Mouse (Mus musculus) midbrain, embryonic 14.5 days (tissue): ENCODE measurements around the gene Top2a. TPM values are rescaled to one million over a fixed set of nuclear protein-coding genes. Genes with fewer than 3 reads are reported as not detected.

Experiments
- ATAC-seq: fragments of 200-750 bp; cut with Nextera tagmentation; 2 replicates; pipeline ENCODE4 v1.8.0; 2017; ENCODE audit warnings: moderate number of reproducible peaks, moderate library complexity; ENCODE audit not compliant: low FRiP score, low TSS enrichment
- DNase-seq: peaks from one replicate; pipeline ENCODE4 v3.0.0-alpha.2; 2015
- H3K27ac ChIP-seq: fragments of 300-500 bp; sonication (generic); replicated peaks from 2 replicates; pipeline ENCODE4 v1.5.1; 2014; ENCODE audit warnings: mild to moderate bottlenecking, low read depth, low read length, moderate library complexity
- H3K27me3 ChIP-seq: fragments of 300-500 bp; sonication (generic); 2 replicates; pipeline ENCODE4 v1.6.1; 2014; ENCODE audit warnings: low read length, control low read depth, mixed read lengths; ENCODE audit not compliant: control insufficient read depth, insufficient read depth
- H3K36me3 ChIP-seq: fragments of 300-500 bp; sonication (generic); 2 replicates; pipeline ENCODE4 v1.6.1; 2014; ENCODE audit warnings: low read length, control low read depth; ENCODE audit not compliant: control insufficient read depth, insufficient read depth
- H3K4me1 ChIP-seq: fragments of 300-500 bp; sonication (generic); 2 replicates; pipeline ENCODE4 v1.6.1; 2014; ENCODE audit warnings: mild to moderate bottlenecking, antibody characterized with exemption, low read length, control low read depth; ENCODE audit not compliant: control insufficient read depth, insufficient read depth
- H3K4me2 ChIP-seq: fragments of 300-500 bp; sonication (generic); 2 replicates; pipeline ENCODE4 v1.6.1; 2014; ENCODE audit warnings: mild to moderate bottlenecking, low read length, moderate library complexity
- H3K4me3 ChIP-seq: fragments of 300-500 bp; sonication (generic); replicated peaks from 2 replicates; pipeline ENCODE4 v1.5.1; 2014; ENCODE audit warnings: low read depth, low read length
- H3K9ac ChIP-seq: fragments of 300-500 bp; sonication (generic); replicated peaks from 2 replicates; pipeline ENCODE4 v1.6.1; 2014; ENCODE audit warnings: mild to moderate bottlenecking, low read length, moderate library complexity
- H3K9me3 ChIP-seq: fragments of 300-500 bp; sonication (generic); 2 replicates; pipeline ENCODE4 v1.6.1; 2016; ENCODE audit warnings: low read length, control low read depth, mixed read lengths; ENCODE audit not compliant: control insufficient read depth
- WGBS: fragments of 180-500 bp; shearing (Covaris S2); extraction: QIAGEN DNeasy Blood & Tissue Kit; methylation state at CpG from one replicate; pipeline ENCODE4 v1.1.7; 2014; 5-methylcytosine and 5-hydroxymethylcytosine counted together
- polyA plus RNA-seq: library from polyadenylated mRNA; unstranded; fragments of >200 nt; fragmentation: Nextera tagmentation; extraction: Ambion mirVana; gene quantifications from 2 replicates; pipeline ENCODE4 v1.2.1, GENCODE M21; 2014

Gene Top2a
- polyA plus RNA-seq, 1 experiment from 2014 or later = 67.9 TPM

GRCm38 (mm10) chr11:98966499-98967141, 57.4 kb downstream of the Top2a start:
- H3K4me2 ChIP-seq = no peak overlapping the region
- no peak overlapping the region for H3K4me3 ChIP-seq
- ATAC-seq = no peak
- H3K36me3 ChIP-seq = 0 out of 2 replicates have a peak, but pooled peaks cover 2% of the 10 kb centered on the region
- H3K27ac ChIP-seq = peak overlapping the region; percentile 10
- peak overlapping the region; percentile 42; the same call in 1 of the 2 replicates for H3K9ac ChIP-seq
- no peaks in the 10 kb centered on the region for H3K9me3 ChIP-seq
- peak; percentile 77 for DNase-seq
- H3K4me1 ChIP-seq = peaks cover 100% of the 10 kb centered on the region
- peaks cover 9% of the 10 kb centered on the region; the same call in 1 of the 2 replicates for H3K27me3 ChIP-seq
- 31% methylated on average over 9 of the region's 9 CpGs for WGBS

GRCm38 (mm10) chr11:98965416-98966077, 58.4 kb downstream of the Top2a start:
- Histone ChIP-seq H3K27me3 (peaks cover 18% of the 10 kb centered on the region), H3K27ac (peak overlapping the region; percentile 14; the same call in 1 of the 2 replicates), H3K4me3 (no peak overlapping the region)

GRCm38 (mm10) chr11:98964616-98965415, 59.2 kb downstream of the Top2a start:
- Histone ChIP-seq H3K36me3 (no peaks in the 10 kb centered on the region), H3K9ac (0 out of 2 replicates have a peak overlapping the region, but pooled peaks have one; percentile 46), H3K4me1 (peaks cover 95% of the 10 kb centered on the region), H3K27me3 (peaks cover 18% of the 10 kb centered on the region), H3K4me2 (peak overlapping the region; percentile 19), H3K4me3 (no peak overlapping the region), H3K27ac (peak overlapping the region; percentile 14; the same call in 1 of the 2 replicates), H3K9me3 (no peaks in the 10 kb centered on the region)
- DNase-seq = no peak
- 24% methylated on average over 15 of the region's 15 CpGs for WGBS
- ATAC-seq = no peak

More at GRCm38 (mm10) chr11:98965416-98966077, 58.4 kb downstream of the Top2a start:
- Histone ChIP-seq H3K9me3 (no peaks in the 10 kb centered on the region), H3K9ac (peak overlapping the region; percentile 42; the same call in 1 of the 2 replicates), H3K4me1 (peaks cover 100% of the 10 kb centered on the region), H3K36me3 (no peaks in the 10 kb centered on the region), H3K4me2 (peak overlapping the region; percentile 5)
- 7% methylated on average over 11 of the region's 11 CpGs for WGBS
- peak; percentile 35 for DNase-seq
- ATAC-seq = no peak

GRCm38 (mm10) chr11:98964201-98964615, 59.8 kb downstream of the Top2a start:
- DNase-seq = no peak
- Histone ChIP-seq H3K36me3 (no peaks in the 10 kb centered on the region), H3K4me1 (peaks cover 95% of the 10 kb centered on the region), H3K9me3 (no peaks in the 10 kb centered on the region), H3K27ac (peak overlapping the region; percentile 42), H3K27me3 (peaks cover 18% of the 10 kb centered on the region), H3K4me2 (peak overlapping the region; percentile 86), H3K4me3 (no peak overlapping the region), H3K9ac (peak overlapping the region; percentile 46; the same call in 1 of the 2 replicates)
- ATAC-seq = no peak
- 34% methylated on average over 6 of the region's 6 CpGs for WGBS

GRCm38 (mm10) chr11:98963191-98964021, 60.6 kb downstream of the Top2a start:
- peak overlapping the region; percentile 46 for H3K9ac ChIP-seq
- H3K27me3 ChIP-seq = peaks cover 18% of the 10 kb centered on the region
- H3K9me3 ChIP-seq = no peaks in the 10 kb centered on the region
- no peaks in the 10 kb centered on the region for H3K36me3 ChIP-seq
- peak overlapping the region; percentile 27 for H3K4me3 ChIP-seq
- H3K4me2 ChIP-seq = peak overlapping the region; percentile 86
- WGBS = 2% methylated on average over 29 of the region's 32 CpGs
- H3K4me1 ChIP-seq = peaks cover 89% of the 10 kb centered on the region
- peak overlapping the region; percentile 42 for H3K27ac ChIP-seq
- ATAC-seq (peak; percentile 29; the same call in 1 of the 2 replicates), DNase-seq (peak; percentile 80)

GRCm38 (mm10) chr11:98962421-98963095, 61.4 kb downstream of the Top2a start:
- Histone ChIP-seq H3K9ac (peak overlapping the region; percentile 46; the same call in 1 of the 2 replicates), H3K36me3 (no peaks in the 10 kb centered on the region), H3K27ac (no peak overlapping the region), H3K9me3 (no peaks in the 10 kb centered on the region), H3K27me3 (peaks cover 18% of the 10 kb centered on the region), H3K4me2 (peak overlapping the region; percentile 86), H3K4me1 (peaks cover 80% of the 10 kb centered on the region), H3K4me3 (peak overlapping the region; percentile 27; the same call in 1 of the 2 replicates)
- no peak for ATAC-seq
- DNase-seq = peak; percentile 15
- WGBS = 6% methylated on average over 12 of the region's 12 CpGs

- no peaks in the 10 kb centered on the region for H3K9me3 ChIP-seq
- H3K27ac ChIP-seq = no peak overlapping the region
- H3K4me1 ChIP-seq = peaks cover 72% of the 10 kb centered on the region
- DNase-seq = no peak
- no peaks in the 10 kb centered on the region for H3K36me3 ChIP-seq
- WGBS = 11% methylated on average over 8 of the region's 8 CpGs
- H3K9ac ChIP-seq = peak overlapping the region; percentile 23; the same call in 1 of the 2 replicates
- H3K4me2 ChIP-seq = peak overlapping the region; percentile 86
- peak overlapping the region; percentile 57 for H3K4me3 ChIP-seq
- ATAC-seq = no peak
- H3K27me3 ChIP-seq = peaks cover 18% of the 10 kb centered on the region
Observed at GRCm38 (mm10) chr11:98961766-98962165, 62.2 kb downstream of the Top2a start.
